Mouse (Mus musculus) intestine, embryonic 14.5 days (tissue): ENCODE measurements at regions not wholly inside any gene's neighbourhood (a gene's known extent, or its start where the extent isn't known, plus 50 kb on each side); places are given as distances from the start of the nearest gene placed in this dataset.

ENCODE experiments used
- ATAC-seq: fragments of 200-750 bp; cut with Nextera tagmentation; replicated peaks from 2 replicates; pipeline ENCODE4 v1.8.0; 2017; ENCODE audit warnings: low read depth, moderate number of reproducible peaks, moderate TSS enrichment, moderate library complexity; ENCODE audit not compliant: low FRiP score, low TSS enrichment
- DNase-seq: peaks from one replicate; pipeline ENCODE4 v3.0.0-alpha.2; 2018; ENCODE audit warnings: low spot score
- H3K27ac ChIP-seq: fragments of 300-500 bp; sonication (generic); 2 replicates; pipeline ENCODE4 v1.5.1; 2014; ENCODE audit warnings: low read depth, mild to moderate bottlenecking, control low read depth
- H3K27me3 ChIP-seq: fragments of 300-500 bp; sonication (generic); replicated peaks from 2 replicates; pipeline ENCODE4 v1.6.1; 2014; ENCODE audit warnings: low read length, control low read depth; ENCODE audit not compliant: control insufficient read depth, insufficient read depth
- H3K36me3 ChIP-seq: fragments of 300-500 bp; sonication (generic); 2 replicates; pipeline ENCODE4 v1.6.1; 2014; ENCODE audit warnings: low read length, control low read depth; ENCODE audit not compliant: control insufficient read depth, insufficient read depth
- H3K4me1 ChIP-seq: fragments of 300-500 bp; sonication (generic); replicated peaks from 2 replicates; pipeline ENCODE4 v1.6.1; 2014; ENCODE audit warnings: low read length, control low read depth, mixed read lengths; ENCODE audit not compliant: control insufficient read depth, insufficient read depth
- H3K4me2 ChIP-seq: fragments of 300-500 bp; sonication (generic); 2 replicates; pipeline ENCODE4 v1.6.1; 2014; ENCODE audit warnings: low read length
- H3K4me3 ChIP-seq: fragments of 300-500 bp; sonication (generic); 2 replicates; pipeline ENCODE4 v1.5.1; 2014; ENCODE audit warnings: low read depth, low read length, control low read depth, mixed read lengths
- H3K9ac ChIP-seq: fragments of 300-500 bp; sonication (generic); 2 replicates; pipeline ENCODE4 v1.6.1; 2014; ENCODE audit warnings: mild to moderate bottlenecking, low read length
- H3K9me3 ChIP-seq: fragments of 300-500 bp; sonication (generic); 2 replicates; pipeline ENCODE4 v1.6.1; 2016; ENCODE audit warnings: low read length, control low read depth; ENCODE audit not compliant: control insufficient read depth
- WGBS: fragments of 180-500 bp; shearing (Covaris S2); extraction: QIAGEN DNeasy Blood & Tissue Kit; methylation state at CpG from one replicate; pipeline ENCODE4 v1.1.7; 2014; 5-methylcytosine and 5-hydroxymethylcytosine counted together

DNA sequence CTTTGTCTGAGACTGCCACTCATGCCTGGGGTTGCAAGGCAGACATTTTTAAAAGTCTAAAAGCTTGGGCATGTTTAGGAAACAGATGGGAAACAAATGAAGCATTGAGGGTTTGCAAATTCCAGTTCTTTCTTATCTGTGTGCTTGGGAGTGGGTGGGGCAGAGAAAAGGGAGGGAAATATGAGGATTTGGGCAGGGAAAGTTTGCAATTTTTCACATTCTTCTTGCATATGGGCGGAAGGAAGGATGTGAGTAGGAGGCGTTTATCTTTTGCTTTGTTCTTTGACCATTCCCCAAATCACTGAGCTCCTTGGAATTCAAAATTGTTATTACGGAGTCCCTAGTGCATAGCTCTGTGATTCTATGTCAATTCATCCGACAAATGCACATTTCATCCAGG, 413.7 kb upstream of the Gm10131 start:
- H3K4me3 ChIP-seq, result no peak overlapping the region

DNA sequence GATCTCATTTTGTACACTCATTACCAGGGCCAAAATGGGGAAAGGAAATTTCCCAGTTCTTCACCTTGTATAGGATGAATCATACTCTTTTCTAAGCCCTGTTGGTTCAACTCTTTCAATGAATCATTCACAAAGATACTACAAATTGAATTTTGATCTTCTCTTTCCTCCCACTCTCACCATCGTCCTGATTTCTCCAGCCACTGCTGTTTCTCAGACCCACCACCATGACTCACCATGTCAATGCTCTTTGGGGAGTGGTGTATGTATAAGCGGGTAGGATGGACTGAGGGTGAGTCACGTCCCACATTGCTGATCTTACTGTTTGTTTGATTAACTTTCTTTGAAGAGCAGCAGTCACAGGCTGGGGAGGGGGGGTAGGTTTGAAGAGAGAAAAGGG, 412.3 kb upstream of the Gm10131 start:
- no peaks in the 10 kb centered on the region for H3K4me1 ChIP-seq
- no peaks in the 10 kb centered on the region for H3K27me3 ChIP-seq
- DNase-seq, result no peak
- WGBS, result 64% methylated on average over 3 of the region's 3 CpGs
- H3K4me2 ChIP-seq, result no peak overlapping the region
- no peaks in the 10 kb centered on the region for H3K36me3 ChIP-seq
- no peak overlapping the region for H3K9ac ChIP-seq
- 0 out of 2 replicates have a peak, but pooled peaks have one; percentile 43 for ATAC-seq
- no peak overlapping the region for H3K4me3 ChIP-seq
- H3K9me3 ChIP-seq, result no peaks in the 10 kb centered on the region
- no peak overlapping the region for H3K27ac ChIP-seq

More for the DNA sequence above, 413.7 kb upstream of the Gm10131 start:
- Histone ChIP-seq H3K9ac (no peak overlapping the region), H3K27ac (no peak overlapping the region), H3K4me1 (peaks cover 6% of the 10 kb centered on the region), H3K36me3 (no peaks in the 10 kb centered on the region), H3K27me3 (no peaks in the 10 kb centered on the region), H3K9me3 (no peaks in the 10 kb centered on the region), H3K4me2 (no peak overlapping the region)
- ATAC-seq, result no peak
- 50% methylated on average over 4 of the region's 4 CpGs for WGBS
- DNase-seq, result no peak

DNA sequence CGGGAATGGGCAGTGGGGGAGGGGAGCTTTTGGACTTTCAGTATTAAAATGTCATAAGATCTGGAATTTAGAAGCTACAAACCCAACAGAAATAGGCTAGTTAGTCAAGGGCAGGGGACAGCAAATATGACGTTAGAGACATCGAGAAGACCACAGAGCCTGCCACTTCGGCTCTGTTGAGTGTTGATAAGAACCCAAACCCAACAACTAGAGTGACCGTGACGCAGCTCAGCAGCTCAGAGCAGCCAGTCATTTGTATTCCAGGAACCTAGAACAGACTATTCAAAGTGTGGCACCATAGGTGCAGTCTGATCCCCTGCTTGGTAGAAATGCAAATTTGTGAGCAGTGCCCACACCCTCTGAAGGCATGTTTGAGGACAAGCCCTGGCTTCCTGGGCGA, 409.8 kb upstream of the Gm10131 start:
- WGBS, result 89% methylated on average over 7 of the region's 7 CpGs
- DNase-seq, result no peak
- Histone ChIP-seq H3K36me3 (no peaks in the 10 kb centered on the region), H3K4me1 (no peaks in the 10 kb centered on the region), H3K9me3 (no peaks in the 10 kb centered on the region), H3K4me3 (no peak overlapping the region), H3K27ac (no peak overlapping the region), H3K27me3 (no peaks in the 10 kb centered on the region), H3K4me2 (no peak overlapping the region), H3K9ac (no peak overlapping the region)
- no peak for ATAC-seq

DNA sequence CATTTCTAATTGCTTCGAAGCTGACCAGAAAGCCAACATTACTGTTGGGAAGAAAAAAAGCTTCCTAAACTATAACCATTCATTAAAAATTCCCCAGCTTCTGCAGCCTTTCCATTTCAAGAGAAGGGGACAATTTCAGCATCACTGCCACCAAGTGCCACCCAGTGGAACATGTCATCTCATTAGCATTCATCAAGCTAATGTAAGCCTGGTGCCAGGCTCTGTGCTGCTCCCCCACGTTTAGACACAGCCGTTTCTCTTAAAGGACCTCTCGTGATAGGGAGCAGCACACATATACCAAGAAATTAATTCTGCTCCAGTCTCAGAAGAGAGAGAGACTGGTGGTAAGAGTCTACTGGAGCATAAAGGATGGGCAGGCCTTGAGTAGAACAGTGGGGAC, 409.1 kb upstream of the Gm10131 start:
- 53% methylated on average over 4 of the region's 4 CpGs for WGBS
- H3K4me3 ChIP-seq, result no peak overlapping the region

DNA sequence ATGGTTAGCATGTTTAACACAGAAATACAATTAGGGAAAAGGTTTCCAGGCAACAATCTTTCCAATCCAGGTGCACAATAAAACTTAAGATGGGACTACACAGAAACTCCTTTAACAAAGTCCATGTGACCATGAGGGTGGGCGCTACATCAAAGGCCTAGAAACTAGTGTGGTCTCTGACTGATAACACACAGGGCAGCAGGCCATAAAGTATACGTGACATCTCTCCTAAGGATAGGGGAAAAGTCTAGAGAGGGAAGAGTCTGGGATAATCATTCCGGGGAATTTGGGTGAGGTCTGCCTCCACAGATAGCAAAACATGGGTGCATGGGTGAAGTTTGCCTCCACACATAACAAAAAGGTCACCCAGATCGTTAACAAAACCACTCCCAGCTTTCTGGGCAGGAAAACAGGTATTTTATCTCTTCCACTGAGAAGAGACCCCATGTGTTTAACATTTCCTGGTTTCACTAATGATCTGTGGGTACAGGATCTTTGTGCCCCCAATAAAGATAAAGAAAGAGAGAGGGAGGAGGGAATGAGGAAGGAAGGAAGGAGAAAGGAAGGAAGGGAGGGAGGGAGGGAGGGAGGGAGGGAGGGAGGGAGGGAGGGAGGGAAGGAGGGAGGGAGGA, 402.0 kb upstream of the Gm10131 start:
- Histone ChIP-seq H3K27me3 (no peaks in the 10 kb centered on the region), H3K9ac (no peak overlapping the region), H3K36me3 (no peaks in the 10 kb centered on the region), H3K4me1 (no peaks in the 10 kb centered on the region), H3K9me3 (peaks cover 4% of the 10 kb centered on the region; the same call in 1 of the 2 replicates), H3K27ac (no peak overlapping the region), H3K4me2 (no peak overlapping the region), H3K4me3 (no peak overlapping the region)
- DNase-seq (peak; percentile 66), ATAC-seq (peak; percentile 97)
- WGBS, result 34% methylated on average over 4 of the region's 4 CpGs

More for the DNA sequence above, 409.1 kb upstream of the Gm10131 start:
- Histone ChIP-seq H3K9ac (no peak overlapping the region), H3K27ac (no peak overlapping the region), H3K9me3 (peaks cover 4% of the 10 kb centered on the region; the same call in 1 of the 2 replicates), H3K27me3 (no peaks in the 10 kb centered on the region), H3K4me2 (no peak overlapping the region), H3K36me3 (no peaks in the 10 kb centered on the region), H3K4me1 (no peaks in the 10 kb centered on the region)
- DNase-seq (no peak), ATAC-seq (no peak)

DNA sequence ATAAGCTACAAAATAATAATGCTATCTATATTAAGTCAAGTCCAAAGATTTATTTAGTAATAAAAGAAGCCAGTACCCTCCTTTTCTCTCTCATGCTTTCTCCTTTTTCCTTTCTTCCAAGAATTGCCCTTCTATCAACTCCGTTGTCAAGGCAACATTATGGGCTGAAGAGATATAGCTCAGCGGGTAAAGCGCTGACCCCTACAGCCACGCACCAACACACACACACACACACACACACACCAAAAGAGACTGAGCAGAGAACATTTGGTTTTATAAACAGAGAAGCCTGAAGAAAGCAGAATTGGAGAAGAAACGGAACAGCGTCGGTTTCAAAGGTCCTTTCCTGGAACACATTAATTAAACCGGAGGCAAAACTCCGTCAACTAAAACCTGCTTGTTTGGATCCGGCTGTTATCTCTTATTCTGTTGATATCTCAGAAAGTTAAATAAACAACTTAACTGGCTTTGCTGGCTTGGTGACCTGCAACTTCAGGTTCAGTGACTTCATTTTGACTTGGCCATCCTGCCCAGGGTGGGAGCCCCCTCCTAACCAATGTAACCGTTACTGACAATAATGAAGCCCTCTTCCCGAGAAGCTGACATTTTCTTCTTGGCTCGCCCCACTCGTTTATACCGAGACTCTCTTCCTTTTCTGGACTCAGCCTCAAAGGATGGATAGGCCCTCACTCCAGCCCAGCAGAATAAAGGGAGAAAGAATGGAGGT, 394.5 kb upstream of the Gm10131 start:
- 23% methylated on average over 15 of the region's 15 CpGs for WGBS
- H3K4me3 ChIP-seq, result no peak overlapping the region
- no peaks in the 10 kb centered on the region for H3K9me3 ChIP-seq
- H3K9ac ChIP-seq, result no peak overlapping the region
- H3K27ac ChIP-seq, result no peak overlapping the region
- H3K27me3 ChIP-seq, result no peaks in the 10 kb centered on the region
- H3K36me3 ChIP-seq, result no peaks in the 10 kb centered on the region
- DNase-seq, result peak; percentile 51
- no peak overlapping the region for H3K4me2 ChIP-seq
- H3K4me1 ChIP-seq, result peaks cover 13% of the 10 kb centered on the region; the same call in 1 of the 2 replicates
- ATAC-seq, result no peak

DNA sequence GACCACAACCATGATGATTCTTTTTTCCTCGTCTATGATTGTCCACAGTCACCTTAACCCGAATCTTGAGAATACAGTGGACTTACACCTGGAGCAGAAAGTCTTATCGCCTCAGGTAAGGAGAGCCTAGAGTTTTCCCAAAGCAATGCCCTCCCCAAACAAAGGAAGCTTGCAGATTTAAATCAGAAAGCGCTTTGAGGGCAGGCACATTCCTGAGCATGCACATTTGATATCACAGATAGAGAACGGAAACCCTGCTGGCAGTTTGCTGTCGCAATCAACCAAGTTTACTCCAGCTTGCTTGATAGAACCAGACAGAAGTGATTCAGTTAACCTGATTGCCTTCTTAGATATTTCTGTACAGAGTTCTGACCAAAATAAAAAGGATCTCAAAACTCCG, 393.6 kb upstream of the Gm10131 start:
- no peak overlapping the region for H3K4me2 ChIP-seq
- no peaks in the 10 kb centered on the region for H3K36me3 ChIP-seq
- H3K27ac ChIP-seq, result no peak overlapping the region
- peak; percentile 24 for DNase-seq
- ATAC-seq, result no peak
- no peaks in the 10 kb centered on the region for H3K27me3 ChIP-seq
- no peak overlapping the region for H3K9ac ChIP-seq
- H3K4me3 ChIP-seq, result no peak overlapping the region
- WGBS, result 87% methylated on average over 7 of the region's 7 CpGs
- H3K4me1 ChIP-seq, result peaks cover 13% of the 10 kb centered on the region; the same call in 1 of the 2 replicates
- H3K9me3 ChIP-seq, result no peaks in the 10 kb centered on the region

DNA sequence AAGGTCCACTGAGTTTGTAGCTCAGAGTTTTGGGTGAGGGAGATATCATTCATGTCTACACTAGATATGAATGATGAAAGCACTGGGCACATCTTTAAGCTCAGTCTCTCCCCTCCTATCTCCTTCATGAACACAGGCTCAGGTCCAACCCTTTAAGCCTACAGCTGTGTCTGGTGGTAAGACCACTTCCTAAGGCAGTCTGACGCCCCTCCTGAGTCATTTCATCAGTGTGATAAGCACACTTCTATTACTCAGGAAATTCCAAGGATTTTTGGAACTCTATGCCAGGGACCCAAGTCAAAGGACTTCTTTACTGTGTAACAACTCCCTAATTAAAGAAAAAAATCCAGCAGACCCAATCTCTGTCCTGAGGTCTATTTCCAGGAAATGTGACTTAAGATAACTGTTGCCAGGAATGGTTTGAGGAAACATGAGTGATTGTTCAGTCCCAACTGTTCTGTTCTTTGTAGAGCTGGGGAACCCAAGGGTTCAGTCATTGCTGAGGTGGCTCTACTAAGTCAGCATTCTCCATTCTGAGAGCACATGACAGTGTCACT, 391.1 kb upstream of the Gm10131 start:
- Histone ChIP-seq H3K4me3 (no peak overlapping the region), H3K9me3 (no peaks in the 10 kb centered on the region), H3K27me3 (no peaks in the 10 kb centered on the region), H3K4me2 (no peak overlapping the region), H3K4me1 (peaks cover 13% of the 10 kb centered on the region; the same call in 1 of the 2 replicates), H3K9ac (no peak overlapping the region), H3K36me3 (no peaks in the 10 kb centered on the region), H3K27ac (no peak overlapping the region)
- WGBS, result 59% methylated on average over 1 of the region's 1 CpGs
- no peak for ATAC-seq
- DNase-seq, result no peak
